Mouse (Mus musculus) adrenal gland, adult 18-20 months (tissue): Measurements from ENCODE around the gene Rpl36a-ps1. TPM values are rescaled to one million over a fixed set of nuclear protein-coding genes. Genes with fewer than 3 reads are reported as not detected.
"Not testable (repeated sequence)": the region's sequence is repeated elsewhere in the genome, so short reads cannot be mapped to it uniquely, and the experiment has no call there.

Experiments used
- DNase-seq, 2 experiments: peaks; one replicate each; pipeline ENCODE4 v3.0.0; 2021 to 2022; ENCODE audit warnings: low spot score in 2 of 2
- long read RNA-seq, 2 experiments: library from polyadenylated mRNA; stranded (forward); transcript quantifications; one replicate each; pipeline ENCODE4 v2.0.0; 2021
- total RNA-seq, 2 experiments: library from RNA; stranded (reverse); gene quantifications; 1 replicate in 1 of 2; 2 replicates in 1 of 2; pipeline ENCODE4 v1.2.3; 2021

Gene Rpl36a-ps1
- 1 to 10 TPM; 2.9 to 4.5 TPM for total RNA-seq
- long read RNA-seq, experiment 1: 0 reads
- long read RNA-seq, experiment 2, partial matches to known transcripts: 0 of 4 reads
- long read RNA-seq, experiment 2, other reads (novel, unspliced or antisense): 0 of 4 reads

- DNase-seq: no peak
Observed at GRCm38 (mm10) chr14:98994218-98994617, at the start of gene Rpl36a-ps1. Gene Rpl36a-ps1 (minus strand): TSS chr14:98994318.

GRCm38 (mm10) chr14:99043499-99043898 is 49.4 kb upstream of the Rpl36a-ps1 start:
- no peak for DNase-seq

GRCm38 (mm10) chr14:99041416-99041815 is 47.3 kb upstream of the Rpl36a-ps1 start:
- DNase-seq: no peak

DNA sequence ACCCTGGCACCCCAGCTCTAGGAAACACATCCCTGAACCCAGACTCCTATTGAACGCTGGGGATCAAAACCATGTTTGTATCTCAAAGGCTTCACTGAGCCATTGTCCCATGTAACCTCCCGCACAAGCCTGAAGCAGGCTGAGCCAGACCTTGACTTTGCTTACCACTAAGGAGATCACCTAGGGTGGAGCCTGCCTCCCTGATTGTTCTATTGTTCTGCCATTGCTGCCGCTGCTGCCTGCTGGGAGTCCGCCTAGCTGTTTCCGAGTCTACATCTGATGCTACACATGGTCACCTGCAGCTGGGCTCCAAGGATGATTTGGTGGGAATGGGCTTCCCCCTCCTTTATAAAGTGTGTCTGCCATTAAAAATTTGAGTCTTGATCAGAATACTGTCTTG is 45.2 kb upstream of the Rpl36a-ps1 start:
- DNase-seq: not testable (repeated sequence)

GRCm38 (mm10) chr14:99037703-99038102 is 43.6 kb upstream of the Rpl36a-ps1 start:
- no peak for DNase-seq

DNA sequence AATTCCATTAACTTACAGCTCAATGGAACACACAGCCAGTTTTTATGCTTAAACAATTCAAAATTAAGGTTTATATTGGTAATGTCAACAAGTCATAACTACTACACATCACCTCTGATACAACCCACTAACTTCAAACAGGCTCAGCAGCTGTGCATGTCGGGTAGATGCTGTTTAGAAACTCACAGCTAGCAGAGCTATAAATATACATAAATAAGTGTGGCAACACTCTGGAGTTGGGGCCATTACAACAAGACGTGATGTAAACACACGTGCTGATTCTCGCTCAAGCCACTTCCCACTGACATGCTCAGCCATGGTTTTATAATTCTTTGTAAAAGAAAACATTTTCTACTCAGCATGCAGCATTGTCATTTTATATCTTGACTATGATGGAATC is 41.9 kb upstream of the Rpl36a-ps1 start:
- DNase-seq: no peak

DNA sequence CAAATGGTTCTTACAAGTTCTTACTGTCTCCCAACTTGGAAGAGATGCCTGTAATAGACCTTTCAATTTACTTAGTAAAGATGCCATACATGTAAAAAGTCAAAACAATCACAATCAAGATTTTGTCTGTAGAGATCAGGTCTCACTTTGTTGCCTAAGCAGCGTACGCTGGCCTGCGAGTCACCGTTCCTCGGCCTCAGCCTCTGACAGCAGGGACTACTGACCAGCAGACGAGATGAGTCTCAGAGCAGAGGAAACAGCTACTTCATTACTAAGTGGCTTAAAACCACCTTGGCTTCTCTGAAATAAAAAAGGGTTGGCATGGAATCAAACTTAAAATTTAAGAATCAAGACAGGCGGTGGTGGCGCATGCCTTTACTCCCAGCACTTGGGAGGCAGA is 40.7 kb upstream of the Rpl36a-ps1 start:
- DNase-seq: not testable (repeated sequence)

DNA sequence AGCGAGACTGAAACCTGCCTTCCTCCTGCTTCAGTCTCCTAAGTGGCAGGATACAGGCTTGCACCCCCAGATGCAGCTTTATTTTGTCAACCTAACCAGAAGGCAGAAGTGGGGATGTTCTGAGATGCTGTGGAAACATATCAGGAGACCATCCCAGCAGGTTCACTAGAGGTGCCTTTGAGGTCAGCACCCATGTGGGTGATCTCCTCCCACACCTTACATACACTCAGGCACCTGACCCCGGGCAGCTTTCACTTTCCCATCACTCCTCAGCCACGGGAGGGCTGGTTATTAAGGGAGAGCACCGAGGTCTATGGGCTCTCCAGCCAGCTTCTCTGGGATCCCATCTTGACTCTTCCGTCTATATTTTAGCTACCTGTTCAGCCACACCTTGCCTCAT is 38.5 kb upstream of the Rpl36a-ps1 start:
- DNase-seq: no peak

DNA sequence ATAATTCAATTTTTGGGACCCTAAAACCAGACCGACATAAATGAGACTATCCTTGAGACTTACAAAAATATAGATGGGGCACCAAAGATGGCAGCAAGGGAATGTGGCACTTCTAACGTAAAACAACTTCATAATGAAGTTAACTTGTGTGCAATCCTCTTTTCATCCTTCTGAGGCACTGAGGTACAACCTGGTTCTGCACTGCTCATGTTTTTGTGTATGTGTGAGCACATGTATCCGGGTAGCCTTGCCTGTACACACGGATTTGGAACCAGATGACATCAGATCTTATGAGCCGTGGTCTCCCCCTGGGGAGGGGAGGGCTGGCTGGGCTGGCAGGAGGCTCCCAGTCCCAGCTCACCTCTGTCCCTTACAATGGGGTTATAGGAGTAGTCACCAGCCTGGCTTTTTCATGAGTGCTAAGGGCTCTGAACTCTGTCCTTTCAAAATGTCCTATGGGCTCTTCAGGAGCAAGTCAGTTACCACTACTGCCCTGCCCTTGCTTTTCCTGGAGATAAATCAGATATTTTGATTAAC is 37.3 kb upstream of the Rpl36a-ps1 start:
- DNase-seq: no peak

- DNase-seq: no peak
Observed at GRCm38 (mm10) chr14:99029987-99030386, 35.9 kb upstream of the Rpl36a-ps1 start.

- no peak for DNase-seq
Observed at GRCm38 (mm10) chr14:99022346-99023086, 28.4 kb upstream of the Rpl36a-ps1 start.

- no peak for DNase-seq
Observed at GRCm38 (mm10) chr14:99019136-99019808, 25.2 kb upstream of the Rpl36a-ps1 start.

GRCm38 (mm10) chr14:99018691-99019090 is 24.6 kb upstream of the Rpl36a-ps1 start:
- no peak for DNase-seq

DNA sequence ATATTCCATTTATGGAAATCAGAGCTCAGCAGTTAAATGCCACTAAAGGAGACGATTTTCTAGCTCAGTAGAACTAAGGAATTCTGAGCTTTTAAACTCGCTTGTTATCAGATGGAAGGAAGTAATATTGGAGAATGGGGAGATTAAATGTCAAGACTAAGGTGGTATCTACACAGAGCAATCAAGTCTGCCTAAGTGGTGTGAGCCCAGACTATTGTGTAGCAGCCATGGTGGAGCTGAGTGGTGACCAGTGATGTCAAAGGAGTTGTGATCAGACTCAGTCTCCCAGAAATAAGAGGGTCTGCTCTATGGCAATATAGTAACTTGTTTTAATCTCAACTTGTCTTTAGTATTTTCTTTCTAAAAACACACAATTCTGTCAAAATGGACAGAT is 16.8 kb upstream of the Rpl36a-ps1 start:
- DNase-seq: no peak

DNA sequence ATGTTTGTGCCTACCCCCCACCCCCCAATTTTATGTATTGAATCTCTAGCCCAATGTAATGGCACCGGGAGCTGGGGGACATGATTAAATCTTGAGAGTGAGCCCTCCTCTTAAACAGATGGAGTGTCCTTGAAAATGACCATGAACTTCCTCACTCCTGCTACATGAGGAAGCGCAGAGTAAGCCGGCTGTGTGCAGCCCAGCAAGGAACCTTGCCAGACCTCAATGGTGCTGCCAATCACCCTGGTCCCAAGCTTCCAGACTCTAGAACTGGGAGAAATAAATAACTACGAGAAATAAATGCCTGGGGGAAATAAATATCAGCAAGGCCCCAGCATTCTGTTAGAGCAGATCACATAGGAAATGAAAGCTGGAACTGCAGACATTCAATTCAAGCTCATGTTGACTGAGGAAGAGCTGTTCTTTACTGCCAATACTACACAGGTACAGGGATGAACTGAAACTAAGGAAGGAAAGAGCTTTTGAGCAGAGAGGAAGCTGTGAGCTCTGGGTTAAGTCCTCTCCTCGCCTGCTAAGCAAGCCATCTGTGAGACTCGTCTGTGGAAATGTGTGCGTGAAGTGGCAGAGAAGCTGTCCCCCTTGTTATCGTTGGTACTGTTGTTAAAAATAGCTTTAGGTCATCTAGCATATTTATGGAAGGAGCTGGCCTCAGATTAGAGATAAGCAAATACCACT is 16.3 kb upstream of the Rpl36a-ps1 start:
- no peak for DNase-seq

DNA sequence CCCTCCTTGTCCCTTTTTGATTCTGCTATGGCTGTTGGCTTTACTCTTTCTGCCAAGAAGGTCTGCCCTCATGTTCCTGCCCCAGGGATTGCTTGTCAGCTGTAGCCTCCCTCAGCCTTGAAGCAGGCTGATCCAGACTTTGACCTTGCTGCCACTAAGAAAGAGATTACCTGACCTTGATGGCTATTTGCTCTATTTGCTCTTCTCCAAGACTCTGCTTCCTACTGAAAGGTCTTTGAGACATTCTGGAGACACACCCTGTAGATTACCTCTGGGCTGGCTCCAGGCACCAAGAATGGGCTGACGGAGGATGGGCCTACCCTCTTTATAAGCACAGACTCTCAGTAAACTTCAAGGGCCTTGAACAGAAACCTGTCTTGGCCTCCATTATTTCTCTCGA is 1.6 kb downstream of the Rpl36a-ps1 start:
- DNase-seq: no peak

DNA sequence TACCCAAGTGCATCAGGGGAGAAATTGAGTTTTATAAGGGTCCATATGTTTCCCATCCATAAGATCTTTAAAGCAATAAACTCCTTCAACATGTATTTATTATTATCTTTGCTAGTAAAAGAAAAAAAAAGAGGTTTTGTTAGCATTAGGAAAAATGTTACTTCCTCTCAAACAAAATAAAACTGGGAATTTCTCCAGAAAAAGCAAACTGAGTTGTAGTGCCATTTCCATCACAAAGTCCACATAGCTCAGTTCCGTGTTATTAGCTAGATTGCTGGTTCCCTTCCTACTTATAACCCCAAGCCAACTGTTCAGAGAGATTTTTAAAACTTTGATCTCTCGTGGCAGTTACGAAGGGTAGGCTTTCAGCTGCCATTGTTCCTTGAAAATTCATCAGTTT is 3.5 kb downstream of the Rpl36a-ps1 start:
- no peak for DNase-seq

- DNase-seq: no peak
Observed at GRCm38 (mm10) chr14:98989818-98990217, 4.3 kb downstream of the Rpl36a-ps1 start.

GRCm38 (mm10) chr14:98971921-98972320 is 22.2 kb downstream of the Rpl36a-ps1 start:
- DNase-seq: no peak

GRCm38 (mm10) chr14:98958978-98959658 is 35.0 kb downstream of the Rpl36a-ps1 start:
- DNase-seq: no peak

DNA sequence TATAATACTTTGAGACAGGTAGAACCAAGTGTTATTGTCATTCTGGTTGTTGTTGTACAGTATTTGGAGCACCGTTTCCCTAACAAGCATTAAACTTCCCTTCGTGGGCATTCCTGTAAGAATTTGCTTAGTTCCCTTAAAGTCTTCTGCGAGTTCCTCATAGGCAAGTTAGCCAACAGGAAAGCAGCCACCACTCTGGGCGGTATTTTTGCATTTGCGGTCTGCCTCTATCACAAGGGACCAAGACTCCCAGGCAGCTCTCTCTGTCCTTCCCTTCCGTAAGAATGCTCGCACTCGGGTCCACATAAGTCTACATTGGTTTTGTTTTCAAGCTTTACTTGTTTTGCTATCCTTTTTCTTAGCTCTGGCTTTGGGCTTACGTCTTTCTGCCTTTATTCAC is 37.3 kb downstream of the Rpl36a-ps1 start:
- DNase-seq: no peak
